Mouse (Mus musculus) small intestine, adult 2 months (tissue): Measurements from ENCODE around the gene Rnf17. TPM values are rescaled to one million over a fixed set of nuclear protein-coding genes. Genes with fewer than 3 reads are reported as not detected.

Source experiments
- H3K27ac ChIP-seq: fragments of 200-500 bp; 2 replicates; pipeline ENCODE4 v1.5.1; 2012; ENCODE audit warnings: low read depth, low read length, control low read depth, inconsistent platforms; ENCODE audit not compliant: insufficient read depth
- H3K27me3 ChIP-seq: fragments of 200-500 bp; 2 replicates; pipeline ENCODE4 v1.6.1; 2012; ENCODE audit warnings: mild to moderate bottlenecking, moderate library complexity, low read length, inconsistent platforms; ENCODE audit not compliant: control insufficient read depth, insufficient read depth
- H3K36me3 ChIP-seq: fragments of 200-500 bp; 2 replicates; pipeline ENCODE4 v1.6.1; 2012; ENCODE audit warnings: mild to moderate bottlenecking, low read length, control low read depth, inconsistent platforms; ENCODE audit not compliant: control insufficient read depth, insufficient read depth
- H3K4me1 ChIP-seq: fragments of 200-500 bp; 2 replicates; pipeline ENCODE4 v1.6.1; 2012; ENCODE audit warnings: low read length, inconsistent platforms, mixed read lengths; ENCODE audit not compliant: control insufficient read depth, insufficient read depth, insufficient read length
- H3K4me3 ChIP-seq: fragments of 200-500 bp; 2 replicates; pipeline ENCODE4 v1.5.1; 2012; ENCODE audit warnings: low read depth, mild to moderate bottlenecking, control low read depth, inconsistent platforms, low read length, moderate library complexity
- CTCF ChIP-seq: fragments of 200-500 bp; IDR thresholded peaks from 2 replicates; pipeline ENCODE4 v1.5.1; 2012; ENCODE audit warnings: low read depth, mild to moderate bottlenecking, control low read depth, inconsistent platforms, low read length, moderate library complexity, mixed read lengths; ENCODE audit not compliant: insufficient replicate concordance, insufficient read length; ENCODE audit errors: extremely low read depth
- POLR2A ChIP-seq: fragments of 200-500 bp; IDR thresholded peaks from 2 replicates; pipeline ENCODE4 v1.6.1; 2012; ENCODE audit warnings: low read depth, mild to moderate bottlenecking, control low read depth, inconsistent platforms, low read length, moderate library complexity
- WGBS: fragments of 180-500 bp; shearing (Covaris S2); methylation state at CpG from one replicate; pipeline ENCODE4 v1.1.7; 2018; 5-methylcytosine and 5-hydroxymethylcytosine counted together
- polyA plus RNA-seq: library from polyadenylated mRNA; depleted of rRNA; stranded (reverse); fragments of >200 nt; gene quantifications from 2 replicates; pipeline ENCODE4 v1.2.3, GENCODE M21; 2012

Gene Rnf17
- polyA plus RNA-seq, 1 experiment: not detected

GRCm38 (mm10) chr14:56393704-56394312 lies 8.6 kb upstream of the Rnf17 start:
- H3K27ac ChIP-seq: no peak overlapping the region
- 27% methylated on average over 2 of the region's 2 CpGs for WGBS
- no peaks in the 10 kb centered on the region for H3K27me3 ChIP-seq
- TF ChIP-seq CTCF (no peak), POLR2A (no peak)
- no peaks in the 10 kb centered on the region for H3K36me3 ChIP-seq
- 0 out of 2 replicates have a peak, but pooled peaks cover 2% of the 10 kb centered on the region for H3K4me1 ChIP-seq
- H3K4me3 ChIP-seq: no peak overlapping the region

- H3K27ac ChIP-seq: no peak overlapping the region
- 0 out of 2 replicates have a peak, but pooled peaks cover 2% of the 10 kb centered on the region for H3K4me1 ChIP-seq
- TF ChIP-seq POLR2A: no peak
- TF ChIP-seq CTCF: no peak
- H3K4me3 ChIP-seq: no peak overlapping the region
- no peaks in the 10 kb centered on the region for H3K27me3 ChIP-seq
- no peaks in the 10 kb centered on the region for H3K36me3 ChIP-seq
Measured at GRCm38 (mm10) chr14:56398001-56398400, 4.4 kb upstream of the Rnf17 start.

GRCm38 (mm10) chr14:56403072-56403375 lies 643 bp downstream of the Rnf17 start:
- H3K27ac ChIP-seq: no peak overlapping the region
- 90% methylated on average over 2 of the region's 2 CpGs for WGBS
- no peak overlapping the region for H3K4me3 ChIP-seq
- H3K4me1 ChIP-seq: no peaks in the 10 kb centered on the region
- H3K36me3 ChIP-seq: no peaks in the 10 kb centered on the region
- no peak for TF ChIP-seq CTCF
- no peak for TF ChIP-seq POLR2A
- H3K27me3 ChIP-seq: no peaks in the 10 kb centered on the region

- no peak for TF ChIP-seq CTCF
- TF ChIP-seq POLR2A: no peak
- no peak overlapping the region for H3K27ac ChIP-seq
- no peaks in the 10 kb centered on the region for H3K27me3 ChIP-seq
- no peak overlapping the region for H3K4me3 ChIP-seq
- WGBS: 16% methylated on average over 2 of the region's 2 CpGs
- no peaks in the 10 kb centered on the region for H3K4me1 ChIP-seq
- H3K36me3 ChIP-seq: no peaks in the 10 kb centered on the region
Measured at GRCm38 (mm10) chr14:56462090-56462489, 59.7 kb downstream of the Rnf17 start.

- no peaks in the 10 kb centered on the region for H3K4me1 ChIP-seq
- H3K4me3 ChIP-seq: no peak overlapping the region
- no peaks in the 10 kb centered on the region for H3K27me3 ChIP-seq
- H3K36me3 ChIP-seq: no peaks in the 10 kb centered on the region
- TF ChIP-seq POLR2A (no peak), CTCF (no peak)
- no peak overlapping the region for H3K27ac ChIP-seq
- WGBS: 53% methylated on average over 1 of the region's 1 CpGs
Measured at GRCm38 (mm10) chr14:56462729-56463128, 60.3 kb downstream of the Rnf17 start.

GRCm38 (mm10) chr14:56468145-56468544 lies 65.8 kb downstream of the Rnf17 start:
- WGBS: 31% methylated on average over 1 of the region's 1 CpGs
- Histone ChIP-seq H3K4me3 (no peak overlapping the region), H3K36me3 (no peaks in the 10 kb centered on the region), H3K4me1 (no peaks in the 10 kb centered on the region), H3K27me3 (no peaks in the 10 kb centered on the region), H3K27ac (no peak overlapping the region)
- no peak for TF ChIP-seq POLR2A
- no peak for TF ChIP-seq CTCF

GRCm38 (mm10) chr14:56489806-56490205 lies 87.4 kb downstream of the Rnf17 start:
- Histone ChIP-seq H3K4me1 (no peaks in the 10 kb centered on the region), H3K36me3 (no peaks in the 10 kb centered on the region)
- TF ChIP-seq POLR2A (no peak), CTCF (no peak)

More at GRCm38 (mm10) chr14:56489806-56490205, 87.4 kb downstream of the Rnf17 start:
- H3K27me3 ChIP-seq: no peaks in the 10 kb centered on the region
- H3K4me3 ChIP-seq: no peak overlapping the region
- no peak overlapping the region for H3K27ac ChIP-seq
